Mouse (Mus musculus) ovary, postnatal 10 days (tissue): ENCODE results near the gene Sfn.
"Not testable (repeated sequence)": the region's sequence is repeated elsewhere in the genome, so short reads cannot be mapped to it uniquely, and the experiment has no call there.

Experiments
- DNase-seq: peaks from one replicate; pipeline ENCODE4 v3.0.0; 2022; ENCODE audit warnings: low spot score

Gene Sfn

DNA sequence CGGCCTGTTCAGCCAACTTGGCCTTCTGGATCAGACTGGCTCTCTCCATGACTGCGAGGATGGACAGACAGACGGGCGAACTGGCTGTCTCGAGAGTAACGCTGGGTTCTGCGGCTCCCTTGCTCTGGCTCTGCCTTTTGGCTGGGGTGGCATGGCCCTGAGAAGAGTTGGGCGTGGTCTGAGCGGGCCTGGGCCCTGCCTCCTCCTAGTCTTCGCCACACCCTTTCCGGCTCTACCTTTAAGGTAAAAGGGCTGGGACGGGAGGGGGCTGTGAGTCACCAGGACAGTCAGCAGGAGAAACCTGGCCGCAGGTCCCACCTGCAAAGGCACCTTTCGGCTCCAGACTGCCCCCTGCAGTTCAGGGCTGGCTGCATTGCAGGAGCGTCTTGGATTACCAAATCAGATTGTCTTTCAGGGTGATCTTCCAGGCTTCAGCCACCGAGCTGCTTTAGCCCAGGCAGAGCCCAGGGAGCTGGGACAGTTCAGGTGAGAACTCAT, at the start of gene Sfn:
Sfn (minus strand) TSS at position 448 of the 498 bp plus-strand sequence.
- DNase-seq = no peak

DNA sequence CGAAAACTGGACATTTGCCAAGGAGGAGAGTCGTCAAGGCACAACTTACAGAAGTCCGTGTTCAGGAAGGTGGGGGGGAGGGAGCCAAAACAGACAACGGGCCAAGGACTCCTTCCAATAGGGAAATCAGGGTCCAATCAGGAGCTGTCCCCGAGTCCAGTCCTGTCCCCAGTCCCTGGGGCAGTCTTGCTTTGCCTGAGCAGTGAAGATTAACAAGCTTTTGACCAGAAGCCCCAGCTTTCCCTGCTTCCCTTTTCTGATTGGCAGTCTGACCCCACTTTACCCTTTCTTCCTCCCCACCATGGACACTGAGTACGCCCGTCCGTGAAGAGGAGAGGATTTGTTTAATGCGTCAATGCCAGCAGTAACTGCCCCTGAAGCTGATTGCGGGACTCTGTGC, 49.5 kb upstream of the Sfn start:
- DNase-seq = no peak

- DNase-seq = peak; percentile 61
Measured at GRCm38 (mm10) chr4:133649989-133650699, 48.2 kb upstream of the Sfn start, which contains the start of gene Zdhhc18. Gene Zdhhc18, minus strand, starts transcription at chr4:133650154.

DNA sequence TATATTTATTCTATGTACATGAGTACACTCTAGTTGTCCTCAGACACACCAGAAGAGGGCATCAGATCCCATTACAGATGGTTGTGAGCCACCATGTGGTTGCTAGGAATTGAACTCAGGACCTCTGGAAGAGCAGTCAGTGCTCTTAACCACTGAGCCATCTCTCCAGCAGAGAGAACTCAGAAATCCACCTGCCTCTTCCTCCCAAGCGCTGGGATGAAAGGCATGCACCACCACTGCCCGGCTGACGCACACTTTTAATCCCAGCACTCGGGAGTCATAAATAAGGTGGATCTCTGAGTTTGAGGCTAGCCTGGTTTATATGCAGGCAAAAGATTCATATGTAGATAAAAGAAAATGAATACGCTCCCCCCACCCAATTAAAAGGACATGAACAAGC, 47.5 kb upstream of the Sfn start:
- DNase-seq = not testable (repeated sequence)

- DNase-seq = no peak
Measured at GRCm38 (mm10) chr4:133645680-133646079, 43.7 kb upstream of the Sfn start.

DNA sequence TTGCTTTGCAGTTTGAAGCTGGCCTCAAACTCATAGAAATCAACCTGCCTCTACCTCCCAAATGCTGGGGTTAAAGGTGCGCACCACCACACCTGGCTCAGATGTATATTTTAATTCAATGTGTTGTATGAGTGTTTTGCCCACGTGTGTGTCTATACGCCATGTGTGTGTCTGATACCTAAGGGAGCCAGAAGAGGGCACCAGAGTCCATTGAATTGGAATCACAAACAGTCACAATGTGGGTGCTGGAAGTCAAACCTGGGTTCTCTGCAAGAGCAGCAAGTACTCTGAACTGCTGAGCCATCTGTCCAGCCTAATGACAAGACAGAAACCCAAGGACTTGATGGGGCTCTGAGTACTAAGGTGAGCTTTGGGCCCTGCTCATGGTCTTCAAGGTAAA, 43.2 kb upstream of the Sfn start:
- DNase-seq = no peak

- no peak for DNase-seq
Measured at GRCm38 (mm10) chr4:133634043-133634410, 32.1 kb upstream of the Sfn start.

DNA sequence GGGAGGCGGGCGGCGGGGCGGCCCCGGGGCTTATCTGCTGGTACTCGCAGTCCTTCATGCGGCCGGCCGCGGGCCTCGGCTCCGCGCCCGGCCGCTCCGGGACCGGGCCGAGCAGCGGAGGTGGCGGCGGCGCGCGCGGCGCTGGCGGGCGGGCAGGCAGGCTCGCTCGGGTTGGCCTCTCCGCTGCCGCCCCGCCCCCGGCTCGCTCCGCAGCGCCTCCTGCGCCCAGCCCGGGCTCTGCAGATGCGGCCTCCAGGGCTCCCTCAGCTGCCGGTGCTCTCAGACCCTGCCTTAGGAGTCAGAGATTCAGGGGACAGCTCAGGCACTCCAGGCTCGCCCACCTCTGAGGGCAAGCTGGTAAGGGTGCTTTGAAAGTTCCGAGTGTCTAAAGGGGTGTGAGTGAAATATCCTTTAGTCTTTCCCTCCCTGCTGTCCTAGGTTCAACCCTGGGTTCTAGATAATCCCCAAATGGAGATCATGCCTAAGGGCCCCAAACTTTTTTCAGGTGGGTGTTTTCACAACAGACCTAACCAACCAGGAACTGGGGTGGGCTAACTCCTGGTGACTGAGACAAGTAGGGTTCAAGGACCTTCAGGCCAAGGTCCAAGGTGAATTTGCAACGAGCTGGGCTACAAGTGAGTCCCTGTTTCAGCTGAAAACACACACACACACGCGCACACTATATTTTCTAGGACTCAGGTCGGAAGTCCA, 31.5 kb upstream of the Sfn start:
- peak; percentile 86 for DNase-seq

DNA sequence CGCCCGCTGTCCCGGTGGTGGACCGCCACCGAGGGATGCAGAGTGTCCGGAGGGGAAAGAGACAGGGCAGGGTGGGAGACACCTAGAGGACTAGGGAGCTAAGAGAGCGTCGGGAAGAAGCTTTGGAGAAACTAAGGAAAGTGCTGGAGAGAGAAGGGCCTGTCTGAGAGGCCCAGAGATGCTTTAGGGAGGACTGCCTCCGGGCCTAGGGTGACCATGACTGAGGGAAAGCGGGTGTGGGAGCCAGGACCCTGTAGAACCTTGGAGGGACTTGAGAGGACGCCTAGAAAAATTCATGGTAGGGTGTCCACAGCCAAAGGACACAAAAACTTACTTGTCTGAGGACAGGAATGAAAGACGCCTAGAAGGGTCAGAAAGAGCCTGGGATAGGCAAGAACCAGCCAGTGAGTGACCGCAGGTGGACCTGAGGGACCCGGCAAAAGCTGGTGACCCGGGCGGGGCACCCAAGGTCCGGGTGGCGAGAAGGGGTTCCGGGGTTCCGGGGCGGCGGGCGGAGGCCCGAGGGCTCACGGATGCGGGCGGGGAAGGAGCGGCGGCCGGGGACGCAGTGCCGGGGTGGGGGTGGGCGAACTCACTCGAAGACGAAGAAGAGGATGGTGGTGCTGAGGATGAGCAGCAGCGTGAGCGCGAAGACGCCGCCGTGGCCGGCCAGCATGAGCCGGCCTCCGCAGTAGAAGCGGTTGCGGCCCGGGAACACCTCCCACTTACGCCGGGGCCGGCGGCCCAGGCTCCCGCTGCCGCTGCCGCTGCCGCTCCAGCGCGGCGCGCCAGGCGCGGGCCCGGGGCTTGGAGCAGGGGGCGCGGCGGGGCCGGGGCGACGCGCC, 30.7 kb upstream of the Sfn start:
- peak; percentile 27 for DNase-seq

DNA sequence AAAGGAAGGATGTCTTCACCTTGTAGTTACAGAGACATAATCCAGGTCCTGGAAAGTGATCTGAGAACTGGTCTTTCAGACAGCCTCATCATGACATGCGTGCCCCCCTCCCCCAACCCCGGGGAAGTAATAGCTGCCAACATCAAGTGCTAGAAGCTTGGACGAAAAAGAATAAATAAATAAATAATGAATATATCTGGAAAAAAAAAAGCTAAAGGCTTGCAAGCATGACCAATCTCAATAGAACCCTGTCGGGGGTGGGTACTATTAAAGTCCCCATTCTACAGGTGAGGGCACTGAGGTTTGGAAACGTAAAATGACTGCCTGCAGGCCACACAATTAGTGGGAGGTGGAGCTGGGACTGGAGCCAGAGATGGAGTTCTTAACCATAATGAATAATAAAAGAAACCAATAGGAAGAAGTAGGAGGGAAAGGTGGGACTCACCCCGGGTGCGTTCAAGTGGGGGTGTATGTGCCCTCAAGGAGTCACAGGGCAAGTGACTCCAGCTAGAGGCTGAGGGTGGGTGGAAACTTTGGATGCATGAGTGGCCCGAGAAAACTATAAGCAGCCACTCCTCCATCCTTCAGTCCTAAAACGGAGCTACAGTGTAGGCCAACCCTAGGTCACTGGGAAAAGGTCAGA, 29.9 kb upstream of the Sfn start:
- DNase-seq = no peak

GRCm38 (mm10) chr4:133631071-133631768, 29.3 kb upstream of the Sfn start:
- DNase-seq = no peak

- DNase-seq = no peak
Measured at GRCm38 (mm10) chr4:133630326-133630920, 28.5 kb upstream of the Sfn start.

DNA sequence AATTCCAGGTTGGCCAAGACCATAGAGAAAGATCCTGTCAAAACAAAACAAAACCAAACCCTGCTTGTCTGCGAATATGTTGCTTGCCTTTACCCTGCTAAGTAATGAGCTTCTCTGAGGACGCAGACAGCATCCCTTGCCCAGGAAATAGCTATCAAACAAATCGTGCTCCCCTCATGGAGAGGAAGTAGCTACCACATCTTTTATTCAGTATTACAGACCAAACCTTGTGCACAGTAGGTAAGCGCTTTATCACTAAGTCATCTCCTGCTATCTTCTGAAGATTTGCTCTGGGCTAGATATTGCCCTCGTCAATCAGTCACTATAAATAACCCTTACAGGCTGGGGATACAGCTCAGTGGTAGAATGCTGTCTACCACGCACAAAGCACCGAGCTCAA, 27.2 kb upstream of the Sfn start:
- no peak for DNase-seq

DNA sequence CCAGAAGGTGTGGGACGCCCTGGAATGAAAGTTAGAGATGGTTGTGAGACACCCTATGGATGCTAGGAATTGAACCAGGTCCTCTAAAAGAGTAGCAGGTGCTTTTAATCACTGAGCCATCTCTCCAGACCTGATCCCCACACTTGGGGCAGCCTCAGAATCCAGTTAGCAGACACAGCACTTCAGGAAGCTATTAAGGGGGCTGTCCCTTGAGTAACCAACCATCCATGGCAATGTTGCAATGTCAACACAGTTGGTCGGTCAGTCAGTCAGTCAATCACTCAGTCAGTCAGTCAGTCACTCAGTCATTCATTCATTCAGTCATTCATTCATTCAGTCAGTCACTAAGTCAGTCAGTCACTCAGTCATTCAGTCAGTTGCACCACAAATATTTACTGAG, 26.5 kb upstream of the Sfn start:
- no peak for DNase-seq

DNA sequence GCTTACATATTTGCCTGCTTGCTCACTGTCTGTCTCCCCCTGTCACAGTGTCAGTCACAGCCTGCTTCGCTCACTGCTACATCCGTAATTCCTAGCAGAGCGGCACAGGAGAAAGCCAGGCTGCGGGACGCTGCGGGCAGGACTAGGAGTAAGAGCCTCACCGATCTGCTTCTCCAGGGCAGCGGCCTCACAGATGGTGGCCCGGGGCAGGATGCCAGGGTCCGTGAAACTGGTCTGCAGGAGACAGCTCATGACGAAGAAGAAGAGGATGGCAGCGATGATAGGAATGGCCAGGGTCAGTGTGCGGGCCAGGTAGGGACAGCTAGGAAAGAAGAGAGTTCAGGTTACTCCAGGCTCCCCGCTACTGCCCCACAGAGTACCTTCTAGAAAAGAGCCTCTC, 25.1 kb upstream of the Sfn start:
- DNase-seq = no peak

- DNase-seq = no peak
Measured at GRCm38 (mm10) chr4:133626621-133627020, 24.7 kb upstream of the Sfn start.

GRCm38 (mm10) chr4:133626221-133626620, 24.3 kb upstream of the Sfn start:
- no peak for DNase-seq

DNA sequence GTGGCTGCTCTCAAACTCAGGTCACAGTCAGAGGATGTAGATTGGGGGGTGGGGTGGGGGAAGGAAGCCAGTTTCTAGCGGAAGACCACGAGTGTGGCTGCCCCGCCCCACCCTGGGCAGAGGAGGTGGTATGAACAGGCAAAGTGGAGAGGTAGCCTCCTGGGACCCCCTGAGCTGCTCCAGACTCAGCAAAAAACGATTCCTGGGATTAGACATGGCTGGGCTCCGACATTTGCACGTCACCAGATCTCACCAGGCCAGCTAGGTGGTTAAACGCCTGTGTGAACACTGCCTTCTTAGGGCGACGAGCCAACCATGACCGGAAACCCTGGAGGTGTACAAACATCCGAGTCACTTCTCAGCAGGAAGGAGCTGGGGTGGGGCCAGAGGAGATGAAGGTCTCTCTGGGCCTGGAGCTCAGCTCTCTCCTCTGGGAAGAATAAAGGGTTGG, 23.7 kb upstream of the Sfn start:
- no peak for DNase-seq

- no peak for DNase-seq
Measured at GRCm38 (mm10) chr4:133624830-133625229, 22.9 kb upstream of the Sfn start.

GRCm38 (mm10) chr4:133622161-133622695, 20.3 kb upstream of the Sfn start:
- DNase-seq = no peak

GRCm38 (mm10) chr4:133620668-133621067, 18.7 kb upstream of the Sfn start:
- no peak for DNase-seq
